ENCODE assay signal across 10 mouse cellular contexts in genomic region chr10:34512551-34512950, GRCm38 (mm10). TPM values are rescaled to one million over a fixed set of nuclear protein-coding genes. Genes with fewer than 3 reads are reported as not detected.
DNase-seq lines count a peak whose midpoint lies in the region; ATAC-seq and TF ChIP-seq lines count a peak whose summit lies in the region.
"Had no signal": no experiment of that assay in that cellular context is flagged by ENCODE, and none has a peak within 500 bp of the region (broad histone marks: within the 10 kb centered on the region; RNA-seq: fewer than 3 reads in every experiment).

No protein-coding gene starts in this region.

- no peak overlapping the region for H3K4me2 ChIP-seq in intestine, embryonic 14.5 days (ENCODE audit: low read length)
- H3K4me2 ChIP-seq in intestine, embryonic 15.5 days (replicated peaks): no peak overlapping the region
- H3K4me2 ChIP-seq in kidney, postnatal 0 days (ENCODE audit: low read length): peak overlapping the region; percentile 15; the same call in 1 of the 2 replicates

- no peak for DNase-seq in intestine, embryonic 14.5 days (ENCODE audit: low spot score)
- DNase-seq in adipocyte (ENCODE audit: low spot score): peak; percentile 36
- DNase-seq in fibroblast of lung, adult 2 months (ENCODE audit: low read depth): peak; percentile 52
- peak; percentile 36 for DNase-seq in kidney, postnatal 0 days (ENCODE audit: low spot score)
- DNase-seq in thymus, adult 18-20 months: no peak
- no peak for DNase-seq in left cerebral cortex, adult 8-10 months (ENCODE audit: low spot score in 2 of 2)
- no peak for DNase-seq in yolk sac, embryonic 10.5 days (ENCODE audit: low spot score)

- no peak overlapping the region for H3K9ac ChIP-seq in intestine, embryonic 14.5 days (ENCODE audit: low read length)
- H3K9ac ChIP-seq in intestine, embryonic 15.5 days: no peak overlapping the region
- no peak overlapping the region for H3K9ac ChIP-seq in kidney, postnatal 0 days (ENCODE audit: low read depth, low read length)

- ATAC-seq in intestine, embryonic 14.5 days (replicated peaks; ENCODE audit: low FRiP score, low TSS enrichment, low read depth): no peak
- no peak for ATAC-seq in intestine, embryonic 15.5 days
- no peak for ATAC-seq in kidney, postnatal 0 days (replicated peaks; ENCODE audit: low FRiP score, low read depth)
- ATAC-seq: forebrain, embryonic 16.5 days; Patski had no signal

- WGBS in intestine, embryonic 14.5 days: 24% methylated on average over 4 of the region's 4 CpGs
- 12% methylated on average over 4 of the region's 4 CpGs for WGBS in intestine, embryonic 15.5 days
- WGBS in kidney, postnatal 0 days: 9% methylated on average over 4 of the region's 4 CpGs

- H3K36me3 ChIP-seq in intestine, embryonic 14.5 days (ENCODE audit: control insufficient read depth, insufficient read depth, low read length): no peaks in the 10 kb centered on the region
- H3K36me3 ChIP-seq in intestine, embryonic 15.5 days: no peaks in the 10 kb centered on the region
- H3K36me3 ChIP-seq in kidney, postnatal 0 days (ENCODE audit: insufficient read depth, low read length): no peaks in the 10 kb centered on the region

- TF ChIP-seq CTCF in kidney, postnatal 0 days (IDR thresholded peaks at IDR 0.05; ENCODE audit: low read depth): no peak

- H3K4me1 ChIP-seq in intestine, embryonic 14.5 days (replicated peaks; ENCODE audit: control insufficient read depth, insufficient read depth, low read length): peaks cover 7% of the 10 kb centered on the region; the same call in 1 of the 2 replicates
- peaks cover 6% of the 10 kb centered on the region; the same call in 1 of the 2 replicates for H3K4me1 ChIP-seq in intestine, embryonic 15.5 days (replicated peaks)
- H3K4me1 ChIP-seq in kidney, postnatal 0 days (replicated peaks; ENCODE audit: insufficient read depth, low read length): peaks cover 9% of the 10 kb centered on the region

- H3K9me3 ChIP-seq in intestine, embryonic 14.5 days (ENCODE audit: control insufficient read depth, low read length): no peaks in the 10 kb centered on the region
- no peaks in the 10 kb centered on the region for H3K9me3 ChIP-seq in intestine, embryonic 15.5 days
- no peaks in the 10 kb centered on the region for H3K9me3 ChIP-seq in kidney, postnatal 0 days (replicated peaks; ENCODE audit: low read length)

- no peaks in the 10 kb centered on the region for H3K27me3 ChIP-seq in intestine, embryonic 14.5 days (replicated peaks; ENCODE audit: control insufficient read depth, insufficient read depth, low read length)
- no peaks in the 10 kb centered on the region for H3K27me3 ChIP-seq in intestine, embryonic 15.5 days (replicated peaks)
- no peaks in the 10 kb centered on the region for H3K27me3 ChIP-seq in kidney, postnatal 0 days (ENCODE audit: insufficient read depth, low read length)
- H3K27me3 ChIP-seq: Patski had no signal

- H3K27ac ChIP-seq in intestine, embryonic 14.5 days (ENCODE audit: low read depth): 0 out of 2 replicates have a peak overlapping the region, but pooled peaks have one; percentile 8
- no peak overlapping the region for H3K27ac ChIP-seq in intestine, embryonic 15.5 days
- H3K27ac ChIP-seq in kidney, postnatal 0 days: peak overlapping the region; percentile 19; the same call in 1 of the 2 replicates

- no peak overlapping the region for H3K4me3 ChIP-seq in intestine, embryonic 14.5 days (ENCODE audit: low read depth, low read length)
- H3K4me3 ChIP-seq in intestine, embryonic 15.5 days (replicated peaks): no peak overlapping the region
- H3K4me3 ChIP-seq in kidney, postnatal 0 days (replicated peaks; ENCODE audit: low read depth, low read length): no peak overlapping the region

RNA-seq across cellular contexts. Expression of gene Frk, which starts 29.4 kb away (rescaled TPM):
- polyA plus RNA-seq in intestine, embryonic 14.5 days (2014; fragmentation: Nextera tagmentation; extraction: Ambion mirVana): 18.5 and 19.8 TPM in 2 replicates
- polyA plus RNA-seq in intestine, embryonic 15.5 days (2015; fragmentation: Nextera tagmentation; extraction: Ambion mirVana): 19.9 and 20.3 TPM in 2 replicates
- 20.5 and 21.3 TPM in 2 replicates for polyA plus RNA-seq in kidney, postnatal 0 days (2015; fragmentation: Nextera tagmentation; extraction: Ambion mirVana)
- total RNA-seq in left cerebral cortex, adult 8-10 months (2022): 1 to 10 TPM in 1 of 4 experiments, under 1 TPM in 3; 0.30 to 2.6 (median 0.63) TPM

Comparison
In these comparisons a context has a peak if more than half of its experiments do, and no peak if none do; other contexts are left out.
1. DNase-seq: peak in adipocyte (single experiment), fibroblast of lung, adult 2 months (single experiment) and kidney, postnatal 0 days (single experiment); none in intestine, embryonic 14.5 days (single experiment), thymus, adult 18-20 months (0 of 2), left cerebral cortex, adult 8-10 months (0 of 2) and yolk sac, embryonic 10.5 days (single experiment).